ENCODE assay signal across 8 mouse cellular contexts in genomic region chr9:80066367-80067220, GRCm38 (mm10). TPM values are rescaled to one million over a fixed set of nuclear protein-coding genes. Genes with fewer than 3 reads are reported as not detected.
DNase-seq lines count a peak whose midpoint lies in the region; ATAC-seq and TF ChIP-seq lines count a peak whose summit lies in the region.

Gene Senp6, plus strand, starts transcription at chr9:80066903.

- no peak for TF ChIP-seq CTCF in heart, adult 2 months (IDR thresholded peaks at IDR 0.05)
- TF ChIP-seq CTCF in kidney, adult 2 months (conservative IDR thresholded peaks at IDR 0.05; ENCODE audit: insufficient read depth, insufficient read length, low read depth, low read length): no peak
- no peak for TF ChIP-seq CTCF in midbrain, postnatal 0 days (IDR thresholded peaks at IDR 0.05)

- H3K9ac ChIP-seq in embryonic facial prominence, embryonic 13.5 days: peak within 1 kb of the TSS; percentile 100
- peak within 1 kb of the TSS; percentile 97 for H3K9ac ChIP-seq in heart, adult 2 months (ENCODE audit: low read depth, low read length)
- H3K9ac ChIP-seq in midbrain, postnatal 0 days (replicated peaks; ENCODE audit: low read length, poor library complexity, severe bottlenecking): peak within 1 kb of the TSS; percentile 99

- peak within 1 kb of the TSS; percentile 100 for H3K27ac ChIP-seq in embryonic facial prominence, embryonic 13.5 days
- H3K27ac ChIP-seq in heart, adult 2 months: peak within 1 kb of the TSS; percentile 94
- H3K27ac ChIP-seq in kidney, adult 2 months (ENCODE audit: insufficient read depth, low read depth, low read length): peak within 1 kb of the TSS; percentile 86
- H3K27ac ChIP-seq in midbrain, postnatal 0 days (ENCODE audit: low read depth, low read length): peak within 1 kb of the TSS; percentile 100

- peaks cover 10% of the 10 kb centered on the region for H3K4me1 ChIP-seq in embryonic facial prominence, embryonic 13.5 days
- H3K4me1 ChIP-seq in heart, adult 2 months (ENCODE audit: control insufficient read depth, insufficient read depth, low read length): peaks cover 6% of the 10 kb centered on the region
- peaks cover 15% of the 10 kb centered on the region for H3K4me1 ChIP-seq in kidney, adult 2 months (ENCODE audit: control insufficient read depth, insufficient read depth, low read length)
- H3K4me1 ChIP-seq in midbrain, postnatal 0 days (ENCODE audit: insufficient read depth, low read length): peaks cover 11% of the 10 kb centered on the region; the same call in 1 of the 2 replicates

- intact Hi-C loops in heart, adult 2 months (cut with DNase I): loop anchor here (5.0 kb wide), 2 partner anchors 96 to 274 kb away; partner anchors contain the start of gene Tmem30a

- peak; percentile 88 for ATAC-seq in embryonic facial prominence, embryonic 13.5 days (ENCODE audit: insufficient number of reproducible peaks, insufficient read depth, low FRiP score, low TSS enrichment, low read depth)
- peak; percentile 87 for ATAC-seq in midbrain, postnatal 0 days (ENCODE audit: low FRiP score)

- TF ChIP-seq POLR2A in heart, adult 2 months (IDR thresholded peaks at IDR 0.05; ENCODE audit: insufficient read depth, low read depth, low read length): no peak
- no peak for TF ChIP-seq POLR2A in kidney, adult 2 months (IDR thresholded peaks at IDR 0.05; ENCODE audit: low read depth, low read length)

- H3K27me3 ChIP-seq in embryonic facial prominence, embryonic 13.5 days: no peaks in the 10 kb centered on the region
- H3K27me3 ChIP-seq in heart, adult 2 months (ENCODE audit: control insufficient read depth, insufficient read depth, low read length): no peaks in the 10 kb centered on the region
- no peaks in the 10 kb centered on the region for H3K27me3 ChIP-seq in kidney, adult 2 months (replicated peaks; ENCODE audit: control insufficient read depth, insufficient read depth, low read length)
- H3K27me3 ChIP-seq in midbrain, postnatal 0 days (ENCODE audit: insufficient read depth, low read length): no peaks in the 10 kb centered on the region
- H3K27me3 ChIP-seq in splenic B cell, adult 2 months (ENCODE audit: control insufficient read depth, insufficient read depth, low read length, poor library complexity, severe bottlenecking): no peaks in the 10 kb centered on the region

- peaks cover 8% of the 10 kb centered on the region for H3K9me3 ChIP-seq in embryonic facial prominence, embryonic 13.5 days
- H3K9me3 ChIP-seq in midbrain, postnatal 0 days (ENCODE audit: low read length): no peaks in the 10 kb centered on the region

- peak within 1 kb of the TSS; percentile 88 for H3K4me3 ChIP-seq in embryonic facial prominence, embryonic 13.5 days
- peak within 1 kb of the TSS; percentile 75 for H3K4me3 ChIP-seq in heart, adult 2 months
- peak within 1 kb of the TSS; percentile 98 for H3K4me3 ChIP-seq in kidney, adult 2 months (ENCODE audit: insufficient read depth, low read depth, low read length)
- peak within 1 kb of the TSS; percentile 73 for H3K4me3 ChIP-seq in midbrain, postnatal 0 days (ENCODE audit: low read depth, low read length)

- WGBS in embryonic facial prominence, embryonic 13.5 days: under 1% methylated on average over 60 of the region's 74 CpGs
- 1% methylated on average over 67 of the region's 74 CpGs for WGBS in heart, adult 2 months
- under 1% methylated on average over 74 of the region's 74 CpGs for WGBS in kidney, adult 2 months
- 0% methylated on average over 39 of the region's 74 CpGs for WGBS in midbrain, postnatal 0 days

- DNase-seq in 416B (ENCODE audit: low read depth): peak; percentile 68
- DNase-seq in adrenal gland, postnatal 14 days: peak; percentile 89
- DNase-seq in heart, adult 2 months: peak in 1 of 2 experiments; percentile 87
- peak; percentile 78 for DNase-seq in kidney, adult 2 months
- DNase-seq in liver: peak; percentile 87
- peak; percentile 78 for DNase-seq in midbrain, postnatal 0 days (ENCODE audit: low spot score)
- peak; percentile 66 for DNase-seq in splenic B cell, adult 2 months (ENCODE audit: low read depth, low spot score)

- no peaks in the 10 kb centered on the region for H3K36me3 ChIP-seq in embryonic facial prominence, embryonic 13.5 days
- H3K36me3 ChIP-seq in heart, adult 2 months (ENCODE audit: control insufficient read depth, insufficient read depth, low read length): peaks cover 17% of the 10 kb centered on the region
- no peaks in the 10 kb centered on the region for H3K36me3 ChIP-seq in kidney, adult 2 months (ENCODE audit: control insufficient read depth, insufficient read depth, low read length)
- no peaks in the 10 kb centered on the region for H3K36me3 ChIP-seq in midbrain, postnatal 0 days (ENCODE audit: insufficient read depth, low read length)
- H3K36me3 ChIP-seq in splenic B cell, adult 2 months (ENCODE audit: control insufficient read depth, insufficient read depth, low read length, poor library complexity, severe bottlenecking): no peaks in the 10 kb centered on the region

- H3K4me2 ChIP-seq in embryonic facial prominence, embryonic 13.5 days: peak within 1 kb of the TSS; percentile 61
- peak within 1 kb of the TSS; percentile 62 for H3K4me2 ChIP-seq in midbrain, postnatal 0 days (ENCODE audit: low read depth, low read length, poor library complexity, severe bottlenecking)

- peaks cover under 1% of the 10 kb centered on the region for H3K79me2 ChIP-seq in heart, adult 2 months (replicated peaks; ENCODE audit: control insufficient read depth, insufficient read depth, low read length)

- no peak for TF ChIP-seq EP300 in heart, adult 2 months (IDR thresholded peaks at IDR 0.05; ENCODE audit: insufficient read depth, low read depth, low read length)

RNA-seq across cellular contexts. Expression of gene Senp6, which starts in this region (rescaled TPM):
- 110 and 114 TPM in 2 replicates for total RNA-seq in adrenal gland, postnatal 14 days (2021)
- polyA plus RNA-seq in embryonic facial prominence, embryonic 13.5 days (2015; fragmentation: Nextera tagmentation; extraction: Ambion mirVana): 62.6 and 74.0 TPM in 2 replicates
- total RNA-seq in heart, adult 2 months (2021): 10 to 100 TPM; 62.5 to 72.7 TPM
- polyA plus RNA-seq in heart, adult 2 months (2012; rRNA removed): 9.6 and 18.0 TPM in 2 replicates
- 18.4 and 23.9 TPM in 2 replicates for polyA plus RNA-seq in kidney, adult 2 months (2012; rRNA removed)
- total RNA-seq in midbrain, postnatal 0 days (2014; rRNA removed): 88.0 and 96.6 TPM in 2 replicates
- polyA plus RNA-seq in midbrain, postnatal 0 days (2015; fragmentation: Nextera tagmentation; extraction: Ambion mirVana): 35.9 and 43.7 TPM in 2 replicates
